ENCODE assay signal across 11 mouse cellular contexts in the genomic region with DNA sequence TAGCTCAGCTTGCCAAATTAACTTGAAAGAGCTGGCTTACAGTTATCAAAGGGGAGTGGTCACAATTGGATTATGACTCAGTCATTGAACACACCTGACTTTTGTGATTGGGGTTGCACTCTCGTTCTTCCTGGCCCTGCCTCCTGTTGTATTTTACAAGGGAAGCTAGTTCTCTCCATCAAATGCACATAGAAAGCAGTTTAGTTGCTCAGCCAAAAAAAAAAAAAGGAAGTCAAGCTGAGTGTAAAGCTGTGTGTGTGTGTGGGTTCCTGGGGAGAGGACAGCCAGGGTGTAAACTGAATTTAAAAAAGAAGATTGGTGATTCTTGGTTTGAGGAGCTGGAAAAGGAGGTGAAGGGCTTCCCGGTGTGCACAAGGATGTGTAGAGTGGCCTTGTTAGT. TPM values are rescaled to one million over a fixed set of nuclear protein-coding genes. Genes with fewer than 3 reads are reported as not detected.
A peak's percentile ranks its signal among the peaks of the same experiment; 100 is the strongest.
DNase-seq lines count a peak whose midpoint lies in the region; ATAC-seq lines count a peak whose summit lies in the region.
"Had no signal": no experiment of that assay in that cellular context is flagged by ENCODE, and none has a peak within 500 bp of the region (broad histone marks: within the 10 kb centered on the region; RNA-seq: fewer than 3 reads in every experiment).

No protein-coding gene starts in this region.

- no peak overlapping the region for H3K4me3 ChIP-seq in forebrain, embryonic 15.5 days
- H3K4me3 ChIP-seq in forebrain, embryonic 11.5 days (ENCODE audit: low read depth, low read length): no peak overlapping the region
- H3K4me3 ChIP-seq in lung, embryonic 15.5 days: peak overlapping the region; percentile 49; the same call in 1 of the 2 replicates
- peak overlapping the region; percentile 53; the same call in 1 of the 2 replicates for H3K4me3 ChIP-seq in limb, embryonic 10.5 days
- peak overlapping the region; percentile 35 for H3K4me3 ChIP-seq in stomach, embryonic 14.5 days (ENCODE audit: low read depth, low read length)

- DNase-seq in forebrain, embryonic 11.5 days (ENCODE audit: low spot score): no peak
- no peak for DNase-seq in lung, postnatal 25 days (ENCODE audit: low spot score)
- no peak for DNase-seq in limb, embryonic 10.5 days (ENCODE audit: low spot score)
- DNase-seq in thymus, postnatal 10 days (ENCODE audit: low spot score in 2 of 2): no peak
- DNase-seq in cerebellum, adult 9-10 months: no peak
- DNase-seq: cerebellum, adult 11 months; right cerebral cortex, postnatal 25 days had no signal

- no peak overlapping the region for H3K9ac ChIP-seq in forebrain, embryonic 15.5 days (replicated peaks)
- no peak overlapping the region for H3K9ac ChIP-seq in forebrain, embryonic 11.5 days (ENCODE audit: low read length)
- H3K9ac ChIP-seq in lung, embryonic 15.5 days: no peak overlapping the region
- H3K9ac ChIP-seq in stomach, embryonic 14.5 days (replicated peaks; ENCODE audit: low read depth, low read length): no peak overlapping the region

- H3K36me3 ChIP-seq in forebrain, embryonic 15.5 days: no peaks in the 10 kb centered on the region
- no peaks in the 10 kb centered on the region for H3K36me3 ChIP-seq in forebrain, embryonic 11.5 days (ENCODE audit: control insufficient read depth, insufficient read depth, low read length)
- no peaks in the 10 kb centered on the region for H3K36me3 ChIP-seq in lung, embryonic 15.5 days
- no peaks in the 10 kb centered on the region for H3K36me3 ChIP-seq in limb, embryonic 10.5 days
- H3K36me3 ChIP-seq in stomach, embryonic 14.5 days (ENCODE audit: control insufficient read depth, insufficient read depth, low read length): no peaks in the 10 kb centered on the region
- H3K36me3 ChIP-seq: midbrain, embryonic 12.5 days had no signal

- 45% methylated on average over 2 of the region's 2 CpGs for WGBS in forebrain, embryonic 15.5 days
- WGBS in forebrain, embryonic 11.5 days: 50% methylated on average over 2 of the region's 2 CpGs
- 28% methylated on average over 2 of the region's 2 CpGs for WGBS in lung, embryonic 15.5 days
- WGBS in limb, embryonic 10.5 days: 51% methylated on average over 2 of the region's 2 CpGs
- 30% methylated on average over 2 of the region's 2 CpGs for WGBS in stomach, embryonic 14.5 days

- no peaks in the 10 kb centered on the region for H3K27me3 ChIP-seq in forebrain, embryonic 15.5 days
- no peaks in the 10 kb centered on the region for H3K27me3 ChIP-seq in forebrain, embryonic 11.5 days (ENCODE audit: control insufficient read depth, insufficient read depth, low read length)
- H3K27me3 ChIP-seq in lung, embryonic 15.5 days: no peaks in the 10 kb centered on the region
- no peaks in the 10 kb centered on the region for H3K27me3 ChIP-seq in limb, embryonic 10.5 days (ENCODE audit: low read depth, poor library complexity, severe bottlenecking)
- no peaks in the 10 kb centered on the region for H3K27me3 ChIP-seq in stomach, embryonic 14.5 days (ENCODE audit: control insufficient read depth, insufficient read depth, low read length)
- H3K27me3 ChIP-seq: midbrain, embryonic 12.5 days had no signal

- H3K4me1 ChIP-seq in forebrain, embryonic 15.5 days: peaks cover 11% of the 10 kb centered on the region
- H3K4me1 ChIP-seq in forebrain, embryonic 11.5 days (replicated peaks; ENCODE audit: control insufficient read depth, insufficient read depth, low read length): peaks cover 4% of the 10 kb centered on the region; the same call in 1 of the 2 replicates
- peaks cover 13% of the 10 kb centered on the region for H3K4me1 ChIP-seq in lung, embryonic 15.5 days
- H3K4me1 ChIP-seq in limb, embryonic 10.5 days: peaks cover 11% of the 10 kb centered on the region
- peaks cover 7% of the 10 kb centered on the region; the same call in 1 of the 2 replicates for H3K4me1 ChIP-seq in stomach, embryonic 14.5 days (ENCODE audit: control insufficient read depth, insufficient read depth, low read length)

- 0 out of 2 replicates have a peak overlapping the region, but pooled peaks have one; percentile 50 for H3K4me2 ChIP-seq in forebrain, embryonic 15.5 days (replicated peaks)
- no peak overlapping the region for H3K4me2 ChIP-seq in forebrain, embryonic 11.5 days (ENCODE audit: low read depth, low read length, severe bottlenecking)
- H3K4me2 ChIP-seq in lung, embryonic 15.5 days: peak overlapping the region; percentile 74
- peak overlapping the region; percentile 65 for H3K4me2 ChIP-seq in stomach, embryonic 14.5 days (replicated peaks; ENCODE audit: low read depth, low read length)

- no peak overlapping the region for H3K27ac ChIP-seq in forebrain, embryonic 15.5 days (replicated peaks)
- no peak overlapping the region for H3K27ac ChIP-seq in forebrain, embryonic 11.5 days (ENCODE audit: low read depth, low read length)
- no peak overlapping the region for H3K27ac ChIP-seq in lung, embryonic 15.5 days
- no peak overlapping the region for H3K27ac ChIP-seq in limb, embryonic 10.5 days
- peak overlapping the region; percentile 17; the same call in 1 of the 2 replicates for H3K27ac ChIP-seq in stomach, embryonic 14.5 days (ENCODE audit: low read length)
- H3K27ac ChIP-seq: midbrain, embryonic 12.5 days had no signal

- no peak for ATAC-seq in forebrain, embryonic 15.5 days (replicated peaks)
- no peak for ATAC-seq in forebrain, embryonic 11.5 days (replicated peaks; ENCODE audit: low FRiP score)
- ATAC-seq in lung, embryonic 15.5 days (ENCODE audit: borderline replicate concordance, extremely low read depth, low FRiP score, low TSS enrichment): no peak
- ATAC-seq in stomach, embryonic 14.5 days (ENCODE audit: insufficient number of reproducible peaks, insufficient read depth, low FRiP score, low read depth): no peak

- no peaks in the 10 kb centered on the region for H3K9me3 ChIP-seq in forebrain, embryonic 15.5 days
- H3K9me3 ChIP-seq in forebrain, embryonic 11.5 days (ENCODE audit: control insufficient read depth, low read length): no peaks in the 10 kb centered on the region
- no peaks in the 10 kb centered on the region for H3K9me3 ChIP-seq in lung, embryonic 15.5 days
- no peaks in the 10 kb centered on the region for H3K9me3 ChIP-seq in limb, embryonic 10.5 days (replicated peaks)
- no peaks in the 10 kb centered on the region for H3K9me3 ChIP-seq in stomach, embryonic 14.5 days (ENCODE audit: control insufficient read depth, low read depth, low read length)
- H3K9me3 ChIP-seq: midbrain, embryonic 12.5 days had no signal

RNA-seq across cellular contexts. Expression of a gene that starts 0.8 kb away (rescaled TPM):
- polyA plus RNA-seq in forebrain, embryonic 15.5 days (2015; fragmentation: Nextera tagmentation; extraction: Ambion mirVana): 2.6 and 3.5 TPM in 2 replicates
- polyA plus RNA-seq in forebrain, embryonic 11.5 days (2014; fragmentation: Nextera tagmentation; extraction: Ambion mirVana): 3.1 and 3.8 TPM in 2 replicates
- 9.4 TPM in 2 replicates for polyA plus RNA-seq in lung, embryonic 15.5 days (2015; fragmentation: Nextera tagmentation; extraction: Ambion mirVana)
- 2.1 and 2.5 TPM in 2 replicates for polyA plus RNA-seq in limb, embryonic 10.5 days (2016; fragmentation: Nextera tagmentation; extraction: Ambion mirVana)
- 15.5 and 16.1 TPM in 2 replicates for polyA plus RNA-seq in stomach, embryonic 14.5 days (2014; fragmentation: Nextera tagmentation; extraction: Ambion mirVana)

Comparison
In these comparisons a context has a peak if more than half of its experiments do, and no peak if none do; other contexts are left out.
1. H3K4me3 ChIP-seq: peak in lung, embryonic 15.5 days (single experiment), limb, embryonic 10.5 days (single experiment) and stomach, embryonic 14.5 days (single experiment); none in forebrain, embryonic 15.5 days (single experiment) and forebrain, embryonic 11.5 days (single experiment).